Mouse (Mus musculus) hindbrain, embryonic 11.5 days (tissue): ENCODE measurements at regions not wholly inside any gene's neighbourhood (a gene's known extent, or its start where the extent isn't known, plus 50 kb on each side); places are given as distances from the start of the nearest gene placed in this dataset.
"Not testable (repeated sequence)": the region's sequence is repeated elsewhere in the genome, so short reads cannot be mapped to it uniquely, and the experiment has no call there.

Experiments
- ATAC-seq: fragments of 200-750 bp; cut with Nextera tagmentation; 2 replicates; pipeline ENCODE4 v1.8.0; 2017; ENCODE audit warnings: mild to moderate bottlenecking, moderate TSS enrichment, moderate library complexity; ENCODE audit not compliant: low FRiP score
- DNase-seq: peaks from one replicate; pipeline ENCODE4 v3.0.0-alpha.2; 2015; ENCODE audit warnings: low spot score
- H3K27ac ChIP-seq: fragments of 300-500 bp; sonication (generic); 2 replicates; pipeline ENCODE4 v1.5.1; 2014; ENCODE audit warnings: mild to moderate bottlenecking, low read depth, low read length
- H3K27me3 ChIP-seq: fragments of 300-500 bp; sonication (generic); 2 replicates; pipeline ENCODE4 v1.6.1; 2014; ENCODE audit warnings: mild to moderate bottlenecking, low read length, moderate library complexity, mixed read lengths; ENCODE audit not compliant: control insufficient read depth, insufficient read depth
- H3K36me3 ChIP-seq: fragments of 300-500 bp; sonication (generic); 2 replicates; pipeline ENCODE4 v1.6.1; 2014; ENCODE audit warnings: mild to moderate bottlenecking, low read length, moderate library complexity, mixed read lengths; ENCODE audit not compliant: control insufficient read depth, insufficient read depth
- H3K4me1 ChIP-seq: fragments of 300-500 bp; sonication (generic); replicated peaks from 2 replicates; pipeline ENCODE4 v1.6.1; 2014; ENCODE audit warnings: low read length, mixed read lengths; ENCODE audit not compliant: control insufficient read depth, insufficient read depth
- H3K4me2 ChIP-seq: fragments of 300-500 bp; sonication (generic); replicated peaks from 2 replicates; pipeline ENCODE4 v1.6.1; 2014; ENCODE audit warnings: mild to moderate bottlenecking, low read depth, low read length
- H3K4me3 ChIP-seq: fragments of 300-500 bp; sonication (generic); 2 replicates; pipeline ENCODE4 v1.5.1; 2014; ENCODE audit warnings: low read depth, low read length
- H3K9ac ChIP-seq: fragments of 300-500 bp; sonication (generic); 2 replicates; pipeline ENCODE4 v1.6.1; 2014; ENCODE audit warnings: low read depth, low read length
- H3K9me3 ChIP-seq: fragments of 300-500 bp; sonication (generic); 2 replicates; pipeline ENCODE4 v1.6.1; 2016; ENCODE audit warnings: low read length; ENCODE audit not compliant: control insufficient read depth
- WGBS: fragments of 180-500 bp; shearing (Covaris S2); extraction: QIAGEN DNeasy Blood & Tissue Kit; methylation state at CpG from one replicate; pipeline ENCODE4 v1.1.7; 2014; 5-methylcytosine and 5-hydroxymethylcytosine counted together

GRCm38 (mm10) chr4:122122739-122123138 lies 500.8 kb upstream of the Gm12887 start:
- no CpG with 5 or more reads among the region's 21 CpGs for WGBS
- DNase-seq, H3K4me2 ChIP-seq, H3K27ac ChIP-seq, H3K9ac ChIP-seq, H3K36me3 ChIP-seq, H3K27me3 ChIP-seq, H3K9me3 ChIP-seq, H3K4me3 ChIP-seq, H3K4me1 ChIP-seq: not testable (repeated sequence)
- peak; percentile 49 for ATAC-seq
